Mouse (Mus musculus): ENCODE measurements around the gene Olfr1321. TPM values are rescaled to one million over a fixed set of nuclear protein-coding genes. Genes with fewer than 3 reads are reported as not detected.

Gene Olfr1321
- polyA plus RNA-seq (2015; fragmentation: Illumina TruSeq; extraction: RNeasy Lipid Tissue Mini Kit (QIAGEN cat#74804); ENCODE audit: insufficient read depth, low read depth, low replicate concordance): not detected

DNA sequence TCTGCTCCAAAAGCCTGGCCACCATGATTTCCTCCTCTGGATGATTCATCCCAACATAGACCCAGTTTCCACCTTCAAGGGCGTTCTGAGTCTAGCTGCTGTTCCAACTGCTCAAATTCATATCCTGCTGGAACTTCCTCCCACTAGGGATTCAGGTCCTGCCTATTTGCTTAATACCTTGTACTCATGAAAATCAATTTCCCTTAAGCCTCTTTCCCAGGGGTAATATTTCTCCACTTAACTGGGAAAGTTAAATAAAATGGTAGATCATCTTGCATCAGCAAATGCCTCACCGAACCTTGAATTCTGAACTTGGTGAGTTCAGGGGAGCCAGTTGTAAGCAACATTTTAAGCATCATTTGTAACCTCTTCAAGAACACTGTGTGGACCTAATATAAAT is at the start of gene Olfr1321:
TSS of gene Olfr1321 (minus strand) at position 101 of the 400 bp plus-strand sequence.

Other genes with a start within 250 kb of the Olfr1321 start
- gene Olfr1320, start 62.7 kb downstream of the Olfr1321 start, polyA plus RNA-seq (2015; fragmentation: Illumina TruSeq; extraction: RNeasy Lipid Tissue Mini Kit (QIAGEN cat#74804); ENCODE audit: insufficient read depth, low read depth, low replicate concordance): not detected
- 0.90 TPM for gene Igsf1, start 62.7 kb upstream of the Olfr1321 start, polyA plus RNA-seq (2015; fragmentation: Illumina TruSeq; extraction: RNeasy Lipid Tissue Mini Kit (QIAGEN cat#74804); ENCODE audit: insufficient read depth, low read depth, low replicate concordance)
- not detected for gene Olfr1322, start 156.4 kb upstream of the Olfr1321 start, polyA plus RNA-seq (2015; fragmentation: Illumina TruSeq; extraction: RNeasy Lipid Tissue Mini Kit (QIAGEN cat#74804); ENCODE audit: insufficient read depth, low read depth, low replicate concordance)

All from pancreas, adult 10 weeks (tissue).